Mouse (Mus musculus) liver, embryonic 14.5 days (tissue): ENCODE data around the gene Ccno. TPM values are rescaled to one million over a fixed set of nuclear protein-coding genes. Genes with fewer than 3 reads are reported as not detected.

ENCODE experiments used
- ATAC-seq: fragments of 200-750 bp; cut with Nextera tagmentation; 2 replicates; pipeline ENCODE4 v1.8.0; 2017; ENCODE audit warnings: moderate number of reproducible peaks, mild to moderate bottlenecking, moderate library complexity; ENCODE audit not compliant: insufficient read depth
- DNase-seq, 3 experiments: peaks; one replicate each; pipeline ENCODE4 v3.0.0-alpha.2; 2012 to 2013; ENCODE audit warnings: low read depth in 3 of 3, low spot score in 3 of 3
- H3K27ac ChIP-seq: fragments of 300-500 bp; sonication (generic); 2 replicates; pipeline ENCODE4 v1.5.1; 2014; ENCODE audit warnings: moderate library complexity, mild to moderate bottlenecking, control low read depth, inconsistent platforms
- H3K27me3 ChIP-seq: fragments of 300-500 bp; sonication (generic); 2 replicates; pipeline ENCODE4 v1.6.1; 2014; ENCODE audit warnings: mild to moderate bottlenecking, low read length, moderate library complexity; ENCODE audit not compliant: control insufficient read depth, insufficient read depth
- H3K36me3 ChIP-seq: fragments of 300-500 bp; sonication (generic); replicated peaks from 2 replicates; pipeline ENCODE4 v1.6.1; 2014; ENCODE audit warnings: low read depth; ENCODE audit not compliant: control insufficient read depth, insufficient read depth
- H3K4me1 ChIP-seq, 2 experiments: fragments of 200-500 bp in 1 of 2; fragments of 300-500 bp in 1 of 2; sonication (generic) in 1 of 2; replicated peaks; 2 replicates each; pipeline ENCODE4 v1.6.1; 2012 to 2014; ENCODE audit warnings: antibody characterized with exemption in 1 of 2, inconsistent platforms in 1 of 2, low read length in 1 of 2; ENCODE audit not compliant: control insufficient read depth in 2 of 2, insufficient read depth in 2 of 2
- H3K4me2 ChIP-seq: fragments of 300-500 bp; sonication (generic); 2 replicates; pipeline ENCODE4 v1.6.1; 2014; ENCODE audit warnings: low read depth, mild to moderate bottlenecking, control low read depth, moderate library complexity
- H3K4me3 ChIP-seq, 2 experiments: fragments of 200-500 bp in 1 of 2; fragments of 300-500 bp in 1 of 2; sonication (generic) in 1 of 2; 2 replicates each; pipeline ENCODE4 v1.5.1; 2012 to 2014; ENCODE audit warnings: low read depth in 2 of 2, low read length in 2 of 2, mild to moderate bottlenecking in 2 of 2, control low read depth in 1 of 2, inconsistent platforms in 1 of 2, moderate library complexity in 1 of 2; ENCODE audit not compliant: insufficient read depth in 1 of 2
- H3K9ac ChIP-seq: fragments of 300-500 bp; sonication (generic); replicated peaks from 2 replicates; pipeline ENCODE4 v1.6.1; 2014; ENCODE audit warnings: mild to moderate bottlenecking, control low read depth, moderate library complexity
- H3K9me3 ChIP-seq: fragments of 300-500 bp; sonication (generic); 2 replicates; pipeline ENCODE4 v1.6.1; 2016; ENCODE audit warnings: low read length, mixed read lengths; ENCODE audit not compliant: control insufficient read depth
- CTCF ChIP-seq: IDR thresholded peaks from 2 replicates; pipeline ENCODE4 v1.5.1; 2016; ENCODE audit warnings: antibody characterized with exemption, low read depth, control low read depth
- EP300 ChIP-seq: IDR thresholded peaks from 2 replicates; pipeline ENCODE4 v1.6.1; 2016; ENCODE audit warnings: antibody characterized with exemption, low read depth
- WGBS: fragments of 180-500 bp; shearing (Covaris S2); extraction: QIAGEN DNeasy Blood & Tissue Kit; methylation state at CpG from one replicate; pipeline ENCODE4 v1.1.7; 2014; ENCODE audit not compliant: insufficient replicate concordance; 5-methylcytosine and 5-hydroxymethylcytosine counted together
- polyA plus RNA-seq, 2 experiments: library from polyadenylated mRNA; depleted of rRNA in 1 of 2; stranded (reverse) in 1 of 2; unstranded in 1 of 2; fragments of >200 nt; fragmentation: Nextera tagmentation in 1 of 2; extraction: Ambion mirVana in 1 of 2; gene quantifications; 2 replicates each; pipeline versions ENCODE4 v1.2.1 to v1.2.3; 2012 to 2014

Gene Ccno
- polyA plus RNA-seq, 2 experiments, result 0.13 TPM; not detected in 1

GRCm38 (mm10) chr13:112954067-112954466 lies 33.5 kb upstream of the Ccno start:
- no peak overlapping the region for H3K27ac ChIP-seq
- H3K36me3 ChIP-seq, result peaks cover 4% of the 10 kb centered on the region; the same call in 1 of the 2 replicates
- no peak overlapping the region for H3K4me3 ChIP-seq
- WGBS, result 84% methylated on average over 8 of the region's 8 CpGs
- TF ChIP-seq EP300, result no peak
- DNase-seq, result no peak
- H3K27me3 ChIP-seq, result no peaks in the 10 kb centered on the region
- H3K4me2 ChIP-seq, result no peak overlapping the region
- ATAC-seq, result no peak
- H3K9me3 ChIP-seq, result no peaks in the 10 kb centered on the region
- H3K9ac ChIP-seq, result no peak overlapping the region
- H3K4me1 ChIP-seq, result no peaks in the 10 kb centered on the region

GRCm38 (mm10) chr13:112963081-112963480 lies 24.5 kb upstream of the Ccno start:
- 76% methylated on average over 5 of the region's 5 CpGs for WGBS
- H3K9me3 ChIP-seq, result no peaks in the 10 kb centered on the region
- H3K4me2 ChIP-seq, result no peak overlapping the region
- H3K4me1 ChIP-seq, result no peaks in the 10 kb centered on the region
- H3K27me3 ChIP-seq, result no peaks in the 10 kb centered on the region
- H3K27ac ChIP-seq, result no peak overlapping the region
- ATAC-seq, result no peak
- no peak for TF ChIP-seq EP300
- TF ChIP-seq CTCF, result no peak
- DNase-seq, result no peak
- H3K4me3 ChIP-seq, result no peak overlapping the region
- H3K36me3 ChIP-seq, result no peaks in the 10 kb centered on the region; the same call in none of the 2 replicates
- no peak overlapping the region for H3K9ac ChIP-seq

DNA sequence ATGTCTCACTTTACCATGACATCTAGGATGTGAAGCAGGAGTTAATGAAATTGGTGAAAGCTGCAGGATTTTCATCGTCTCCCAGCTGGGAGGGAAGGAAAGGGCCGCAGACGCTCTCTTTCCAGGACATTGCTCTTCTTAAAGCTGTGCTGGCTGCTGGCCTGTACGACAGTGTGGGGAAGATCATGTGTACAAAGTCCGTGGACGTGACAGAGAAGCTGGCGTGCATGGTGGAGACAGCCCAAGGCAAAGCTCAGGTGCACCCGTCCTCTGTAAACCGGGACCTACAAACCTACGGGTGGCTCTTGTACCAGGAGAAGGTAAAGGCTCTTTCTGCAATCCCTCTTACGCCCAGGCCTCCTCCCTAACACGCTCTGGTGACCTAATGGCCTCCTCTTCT lies 23.2 kb upstream of the Ccno start:
- ATAC-seq, result no peak
- H3K27ac ChIP-seq, result no peak overlapping the region
- DNase-seq, result no peak
- H3K4me2 ChIP-seq, result no peak overlapping the region
- no peak overlapping the region for H3K4me3 ChIP-seq
- no peaks in the 10 kb centered on the region for H3K27me3 ChIP-seq
- H3K9me3 ChIP-seq, result no peaks in the 10 kb centered on the region
- H3K36me3 ChIP-seq, result no peaks in the 10 kb centered on the region; the same call in none of the 2 replicates
- 84% methylated on average over 12 of the region's 12 CpGs for WGBS
- TF ChIP-seq EP300 (no peak), CTCF (no peak)
- H3K9ac ChIP-seq, result no peak overlapping the region
- no peaks in the 10 kb centered on the region for H3K4me1 ChIP-seq

DNA sequence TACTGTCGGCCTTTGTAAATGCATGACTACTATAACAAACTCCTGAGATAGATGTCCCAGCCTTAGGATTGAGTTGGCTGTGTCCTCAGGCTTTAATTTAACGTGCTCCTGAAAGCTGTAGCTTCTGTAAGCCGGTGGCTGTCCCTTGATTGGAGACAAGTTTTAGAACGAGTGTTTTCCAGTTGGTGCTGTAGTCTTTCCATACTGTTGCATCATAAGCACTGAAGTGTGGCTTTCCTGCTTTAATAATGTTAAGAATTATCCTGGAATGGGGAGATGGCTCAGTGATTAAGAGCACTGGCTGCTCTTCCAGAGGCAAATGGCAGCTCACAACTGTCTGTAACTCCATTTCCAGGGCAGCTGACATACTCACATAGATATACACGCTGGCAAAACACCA lies 20.3 kb upstream of the Ccno start:
- H3K27ac ChIP-seq, result no peak overlapping the region
- TF ChIP-seq EP300 (no peak), CTCF (no peak)
- H3K9me3 ChIP-seq, result no peaks in the 10 kb centered on the region
- H3K4me3 ChIP-seq, result no peak overlapping the region
- ATAC-seq (no peak), DNase-seq (no peak)
- no peak overlapping the region for H3K9ac ChIP-seq
- H3K27me3 ChIP-seq, result no peaks in the 10 kb centered on the region
- H3K36me3 ChIP-seq, result no peaks in the 10 kb centered on the region; the same call in none of the 2 replicates
- H3K4me1 ChIP-seq, result no peaks in the 10 kb centered on the region
- no peak overlapping the region for H3K4me2 ChIP-seq
- 75% methylated on average over 5 of the region's 5 CpGs for WGBS

GRCm38 (mm10) chr13:112976720-112977119 lies 10.9 kb upstream of the Ccno start:
- H3K27ac ChIP-seq, result no peak overlapping the region
- H3K4me2 ChIP-seq, result no peak overlapping the region
- H3K4me3 ChIP-seq, result no peak overlapping the region
- H3K4me1 ChIP-seq, result no peaks in the 10 kb centered on the region
- H3K27me3 ChIP-seq, result peaks cover 3% of the 10 kb centered on the region
- no peak for DNase-seq
- no peaks in the 10 kb centered on the region for H3K9me3 ChIP-seq
- no peak for TF ChIP-seq CTCF
- no peak for TF ChIP-seq EP300
- H3K36me3 ChIP-seq, result no peaks in the 10 kb centered on the region
- H3K9ac ChIP-seq, result no peak overlapping the region
- WGBS, result 23% methylated on average over 10 of the region's 10 CpGs
- no peak for ATAC-seq
